Mouse (Mus musculus): ENCODE results near the gene Dedd2.

DNA sequence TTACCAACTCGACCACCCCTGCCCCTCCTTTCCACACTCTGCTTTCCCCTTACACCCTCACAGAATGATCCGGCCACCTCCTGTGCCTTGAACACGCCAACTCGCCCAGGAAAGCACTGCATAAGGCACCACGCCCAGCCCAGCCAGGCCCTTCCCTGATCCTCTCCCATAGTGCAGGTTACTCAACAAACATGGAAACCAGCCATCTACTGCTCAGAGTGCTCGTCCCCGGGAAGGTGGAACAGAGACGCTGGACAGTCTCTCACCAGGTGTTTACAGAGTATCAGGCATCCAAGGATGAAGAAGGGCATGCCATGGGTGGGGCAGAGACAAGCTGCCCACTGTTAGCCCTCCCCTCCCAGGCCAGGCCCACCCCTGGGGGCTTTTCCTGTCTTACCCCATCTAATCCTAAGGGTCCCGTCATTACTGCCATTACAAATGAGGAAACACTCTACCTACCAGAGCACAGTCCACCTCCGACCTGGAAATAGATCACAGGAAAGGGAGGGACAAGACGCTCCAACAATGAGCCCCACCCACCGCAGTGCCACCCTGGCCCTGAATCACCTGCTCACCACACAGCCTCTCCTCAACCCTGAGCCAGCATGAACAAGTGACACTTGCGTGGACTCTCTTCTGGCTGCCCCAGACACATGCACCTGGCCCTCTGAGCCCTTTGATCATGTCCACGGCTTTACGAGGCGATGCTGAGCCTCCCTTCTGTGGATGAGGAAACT, 14.2 kb downstream of the Dedd2 start:
- TF ChIP-seq CTCF (IDR thresholded peaks at IDR 0.05; ENCODE audit: low read depth, low read length): no peak
- no peak for TF ChIP-seq POLR2A (IDR thresholded peaks at IDR 0.05; ENCODE audit: borderline replicate concordance, low read depth, low read length)
